Mouse (Mus musculus) thymus, postnatal 0 days (tissue): ENCODE measurements around the gene Sap30bp. TPM values are rescaled to one million over a fixed set of nuclear protein-coding genes. Genes with fewer than 3 reads are reported as not detected.

Source experiments
- DNase-seq: peaks from one replicate; pipeline ENCODE4 v3.0.0-alpha.2; 2015; ENCODE audit warnings: low spot score
- polyA plus RNA-seq: library from polyadenylated mRNA; unstranded; fragments of >200 nt; fragmentation: Nextera tagmentation; extraction: Ambion mirVana; gene quantifications from 2 replicates; pipeline ENCODE4 v1.2.1, GENCODE M21; 2015

Sap30bp gene
- 47.2 and 48.8 TPM in 2 replicates for polyA plus RNA-seq

- peak; percentile 99 for DNase-seq
Measured at GRCm38 (mm10) chr11:115933108-115933746, at the start of gene Sap30bp, which contains the start of gene Recql5. Gene Sap30bp (plus strand): TSS chr11:115933282. Gene Recql5 (minus strand): TSS chr11:115933477.

GRCm38 (mm10) chr11:115884361-115884760 lies 48.7 kb upstream of the Sap30bp start:
- no peak for DNase-seq

GRCm38 (mm10) chr11:115885281-115885680 lies 47.8 kb upstream of the Sap30bp start:
- no peak for DNase-seq

GRCm38 (mm10) chr11:115886446-115886845 lies 46.6 kb upstream of the Sap30bp start:
- no peak for DNase-seq

GRCm38 (mm10) chr11:115888020-115888419 lies 45.1 kb upstream of the Sap30bp start:
- no peak for DNase-seq

GRCm38 (mm10) chr11:115889159-115889558 lies 43.9 kb upstream of the Sap30bp start:
- no peak for DNase-seq

GRCm38 (mm10) chr11:115892213-115892612 lies 40.9 kb upstream of the Sap30bp start:
- DNase-seq = no peak

GRCm38 (mm10) chr11:115893071-115893470 lies 40.0 kb upstream of the Sap30bp start:
- no peak for DNase-seq

GRCm38 (mm10) chr11:115894755-115895520 lies 38.1 kb upstream of the Sap30bp start:
- DNase-seq = peak; percentile 81

GRCm38 (mm10) chr11:115898446-115898845 lies 34.6 kb upstream of the Sap30bp start:
- peak; percentile 92 for DNase-seq

GRCm38 (mm10) chr11:115898886-115899285 lies 34.2 kb upstream of the Sap30bp start:
- peak; percentile 88 for DNase-seq

- DNase-seq = peak; percentile 54
Measured at GRCm38 (mm10) chr11:115899486-115900266, 33.4 kb upstream of the Sap30bp start, which contains the start of gene Smim5. Gene Smim5 (plus strand): TSS chr11:115899966.

GRCm38 (mm10) chr11:115900561-115901337 lies 32.3 kb upstream of the Sap30bp start:
- DNase-seq = no peak

GRCm38 (mm10) chr11:115901338-115902161 lies 31.5 kb upstream of the Sap30bp start:
- peak; percentile 70 for DNase-seq

GRCm38 (mm10) chr11:115902177-115902576 lies 30.9 kb upstream of the Sap30bp start:
- no peak for DNase-seq

- DNase-seq = no peak
Measured at GRCm38 (mm10) chr11:115902831-115903230, 30.3 kb upstream of the Sap30bp start.

GRCm38 (mm10) chr11:115903384-115904230 lies 29.5 kb upstream of the Sap30bp start:
- DNase-seq = no peak

GRCm38 (mm10) chr11:115904231-115904955 lies 28.7 kb upstream of the Sap30bp start:
- peak; percentile 31 for DNase-seq
